8 mouse cellular contexts compared by ENCODE assay signal in the genomic region with DNA sequence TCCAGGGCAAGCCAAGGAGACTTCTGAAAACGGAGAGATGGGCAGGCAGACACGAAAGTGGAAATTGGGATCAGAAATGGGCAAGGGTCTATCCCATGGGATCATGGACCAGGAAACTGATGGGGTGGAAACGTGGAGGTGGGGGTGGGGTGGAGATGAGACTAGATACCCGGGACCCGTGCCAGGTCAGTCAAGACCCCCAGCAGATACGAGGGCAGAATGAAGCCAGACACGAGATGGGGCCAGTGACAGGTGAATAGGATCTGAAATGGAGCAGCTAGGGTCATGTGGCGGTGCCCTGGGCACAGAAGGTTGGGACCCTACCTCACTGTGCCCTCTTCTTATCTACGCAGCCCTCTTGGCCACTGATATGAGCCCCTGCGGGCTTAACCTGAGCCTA. TPM values are rescaled to one million over a fixed set of nuclear protein-coding genes. Genes with fewer than 3 reads are reported as not detected.
DNase-seq lines count a peak whose midpoint lies in the region; ATAC-seq and TF ChIP-seq lines count a peak whose summit lies in the region.

No protein-coding gene starts in this region.

- H3K27me3 ChIP-seq in lung, embryonic 14.5 days (ENCODE audit: insufficient read depth, low read length), result peaks cover 9% of the 10 kb centered on the region; the same call in 1 of the 2 replicates
- H3K27me3 ChIP-seq in forebrain, embryonic 15.5 days, result no peaks in the 10 kb centered on the region
- H3K27me3 ChIP-seq in limb, embryonic 12.5 days, result peaks cover 22% of the 10 kb centered on the region
- H3K27me3 ChIP-seq in stomach, embryonic 15.5 days (replicated peaks), result no peaks in the 10 kb centered on the region

- H3K36me3 ChIP-seq in lung, embryonic 14.5 days (ENCODE audit: insufficient read depth), result peaks cover 39% of the 10 kb centered on the region
- H3K36me3 ChIP-seq in forebrain, embryonic 15.5 days, result peaks cover 33% of the 10 kb centered on the region
- peaks cover 57% of the 10 kb centered on the region for H3K36me3 ChIP-seq in limb, embryonic 12.5 days
- peaks cover 21% of the 10 kb centered on the region for H3K36me3 ChIP-seq in stomach, embryonic 15.5 days

- no peak overlapping the region for H3K27ac ChIP-seq in lung, embryonic 14.5 days (ENCODE audit: low read depth)
- 0 out of 2 replicates have a peak overlapping the region, but pooled peaks have one; percentile 53 for H3K27ac ChIP-seq in forebrain, embryonic 15.5 days (replicated peaks)
- H3K27ac ChIP-seq in limb, embryonic 12.5 days, result no peak overlapping the region
- no peak overlapping the region; the same call in 1 of the 2 replicates for H3K27ac ChIP-seq in stomach, embryonic 15.5 days

- H3K4me2 ChIP-seq in lung, embryonic 14.5 days, result peak overlapping the region; percentile 72
- peak overlapping the region; percentile 72 for H3K4me2 ChIP-seq in forebrain, embryonic 15.5 days (replicated peaks)
- peak overlapping the region; percentile 68 for H3K4me2 ChIP-seq in limb, embryonic 12.5 days
- peak overlapping the region; percentile 75 for H3K4me2 ChIP-seq in stomach, embryonic 15.5 days

- no peak for DNase-seq in lung, embryonic 14.5 days
- no peak for DNase-seq in lung, postnatal 14 days
- DNase-seq in ovary, postnatal 36 days (ENCODE audit: low spot score), result no peak
- DNase-seq in left cerebral cortex, adult 18-20 months (ENCODE audit: low spot score in 2 of 2), result no peak

- peak overlapping the region; percentile 48; the same call in 1 of the 2 replicates for H3K9ac ChIP-seq in lung, embryonic 14.5 days
- peak overlapping the region; percentile 53; the same call in 1 of the 2 replicates for H3K9ac ChIP-seq in forebrain, embryonic 15.5 days (replicated peaks)
- peak overlapping the region; percentile 63; the same call in 1 of the 2 replicates for H3K9ac ChIP-seq in limb, embryonic 12.5 days (replicated peaks)
- no peak overlapping the region for H3K9ac ChIP-seq in stomach, embryonic 15.5 days

- no peak for ATAC-seq in lung, embryonic 14.5 days (ENCODE audit: insufficient read depth)
- no peak for ATAC-seq in forebrain, embryonic 15.5 days (replicated peaks)
- no peak for ATAC-seq in limb, embryonic 12.5 days (ENCODE audit: insufficient number of reproducible peaks, insufficient read depth, low FRiP score, low TSS enrichment, low read depth)
- no peak for ATAC-seq in stomach, embryonic 15.5 days (ENCODE audit: insufficient read depth, low FRiP score, low read depth)
- ATAC-seq in megakaryocyte, adult 5-6 weeks (ENCODE audit: poor library complexity, severe bottlenecking), result no peak

- 0 out of 2 replicates have a peak overlapping the region, but pooled peaks have one; percentile 36 for H3K4me3 ChIP-seq in lung, embryonic 14.5 days (ENCODE audit: low read depth, low read length)
- H3K4me3 ChIP-seq in forebrain, embryonic 15.5 days, result peak overlapping the region; percentile 44; the same call in 1 of the 2 replicates
- peak overlapping the region; percentile 44; the same call in 1 of the 2 replicates for H3K4me3 ChIP-seq in limb, embryonic 12.5 days (replicated peaks)
- H3K4me3 ChIP-seq in stomach, embryonic 15.5 days (replicated peaks), result peak overlapping the region; percentile 35; the same call in 1 of the 2 replicates

- no peak for TF ChIP-seq CTCF in lung, embryonic 14.5 days (IDR thresholded peaks at IDR 0.05; ENCODE audit: low read depth)

- WGBS in lung, embryonic 14.5 days, result 73% methylated on average over 10 of the region's 10 CpGs
- WGBS in forebrain, embryonic 15.5 days, result 82% methylated on average over 10 of the region's 10 CpGs
- WGBS in limb, embryonic 12.5 days, result 84% methylated on average over 10 of the region's 10 CpGs
- WGBS in stomach, embryonic 15.5 days, result 72% methylated on average over 10 of the region's 10 CpGs

- H3K4me1 ChIP-seq in lung, embryonic 14.5 days (ENCODE audit: insufficient read depth), result peaks cover 24% of the 10 kb centered on the region
- H3K4me1 ChIP-seq in forebrain, embryonic 15.5 days, result peaks cover 29% of the 10 kb centered on the region
- H3K4me1 ChIP-seq in limb, embryonic 12.5 days (replicated peaks), result peaks cover 42% of the 10 kb centered on the region
- peaks cover 54% of the 10 kb centered on the region for H3K4me1 ChIP-seq in stomach, embryonic 15.5 days

- no peaks in the 10 kb centered on the region for H3K9me3 ChIP-seq in lung, embryonic 14.5 days (ENCODE audit: low read depth, low read length)
- H3K9me3 ChIP-seq in forebrain, embryonic 15.5 days, result no peaks in the 10 kb centered on the region
- no peaks in the 10 kb centered on the region for H3K9me3 ChIP-seq in limb, embryonic 12.5 days
- H3K9me3 ChIP-seq in stomach, embryonic 15.5 days, result no peaks in the 10 kb centered on the region

RNA-seq across cellular contexts. Expression of gene Ptger1, which starts 1.0 kb away (rescaled TPM):
- 0.89 and 0.95 TPM in 2 replicates for polyA plus RNA-seq in lung, embryonic 14.5 days (2014; fragmentation: Nextera tagmentation; extraction: Ambion mirVana)
- polyA plus RNA-seq in forebrain, embryonic 15.5 days (2015; fragmentation: Nextera tagmentation; extraction: Ambion mirVana), result 0.82 and 1.2 TPM in 2 replicates
- 0.63 and 0.90 TPM in 2 replicates for polyA plus RNA-seq in limb, embryonic 12.5 days (2016; fragmentation: Nextera tagmentation; extraction: Ambion mirVana)
- polyA plus RNA-seq in stomach, embryonic 15.5 days (2015; fragmentation: Nextera tagmentation; extraction: Ambion mirVana), result 4.4 and 5.4 TPM in 2 replicates
- 0.07 TPM in 1 of 2 replicates, not detected in the other for total RNA-seq in megakaryocyte, adult 5-6 weeks (2015)
- 1.7 and 2.2 TPM in 2 replicates for total RNA-seq in megakaryocyte, adult 5-6 weeks (2017)
- total RNA-seq in left cerebral cortex, adult 18-20 months (2021), result 1 to 10 TPM; 1.2 to 1.6 TPM

RNA-seq across cellular contexts. Expression of gene Gipc1, which starts 15.0 kb away (rescaled TPM):
- 170 and 175 TPM in 2 replicates for polyA plus RNA-seq in lung, embryonic 14.5 days (2014; fragmentation: Nextera tagmentation; extraction: Ambion mirVana)
- 161 and 168 TPM in 2 replicates for polyA plus RNA-seq in forebrain, embryonic 15.5 days (2015; fragmentation: Nextera tagmentation; extraction: Ambion mirVana)
- polyA plus RNA-seq in limb, embryonic 12.5 days (2016; fragmentation: Nextera tagmentation; extraction: Ambion mirVana), result 179 and 185 TPM in 2 replicates
- 183 and 191 TPM in 2 replicates for polyA plus RNA-seq in stomach, embryonic 15.5 days (2015; fragmentation: Nextera tagmentation; extraction: Ambion mirVana)
- 15.4 and 16.4 TPM in 2 replicates for total RNA-seq in megakaryocyte, adult 5-6 weeks (2015)
- 18.9 and 25.4 TPM in 2 replicates for total RNA-seq in megakaryocyte, adult 5-6 weeks (2017)
- total RNA-seq in left cerebral cortex, adult 18-20 months (2021), result 10 to 100 TPM; 86.0 to 86.7 TPM

RNA-seq across cellular contexts. Expression of gene Pkn1, which starts 31.5 kb away (rescaled TPM):
- polyA plus RNA-seq in lung, embryonic 14.5 days (2014; fragmentation: Nextera tagmentation; extraction: Ambion mirVana), result 35.8 and 37.7 TPM in 2 replicates
- polyA plus RNA-seq in forebrain, embryonic 15.5 days (2015; fragmentation: Nextera tagmentation; extraction: Ambion mirVana), result 29.8 and 33.1 TPM in 2 replicates
- 36.8 and 37.4 TPM in 2 replicates for polyA plus RNA-seq in limb, embryonic 12.5 days (2016; fragmentation: Nextera tagmentation; extraction: Ambion mirVana)
- polyA plus RNA-seq in stomach, embryonic 15.5 days (2015; fragmentation: Nextera tagmentation; extraction: Ambion mirVana), result 29.2 and 34.8 TPM in 2 replicates
- total RNA-seq in megakaryocyte, adult 5-6 weeks (2015), result 53.3 and 55.4 TPM in 2 replicates
- 103 and 110 TPM in 2 replicates for total RNA-seq in megakaryocyte, adult 5-6 weeks (2017)
- total RNA-seq in left cerebral cortex, adult 18-20 months (2021), result 10 to 100 TPM; 53.9 to 65.2 TPM

RNA-seq across cellular contexts. Expression of gene Ddx39, which starts 47.5 kb away (rescaled TPM):
- 184 and 199 TPM in 2 replicates for polyA plus RNA-seq in lung, embryonic 14.5 days (2014; fragmentation: Nextera tagmentation; extraction: Ambion mirVana)
- 121 and 124 TPM in 2 replicates for polyA plus RNA-seq in forebrain, embryonic 15.5 days (2015; fragmentation: Nextera tagmentation; extraction: Ambion mirVana)
- 155 and 164 TPM in 2 replicates for polyA plus RNA-seq in limb, embryonic 12.5 days (2016; fragmentation: Nextera tagmentation; extraction: Ambion mirVana)
- 180 and 185 TPM in 2 replicates for polyA plus RNA-seq in stomach, embryonic 15.5 days (2015; fragmentation: Nextera tagmentation; extraction: Ambion mirVana)
- total RNA-seq in megakaryocyte, adult 5-6 weeks (2015), result 66.7 and 67.7 TPM in 2 replicates
- total RNA-seq in megakaryocyte, adult 5-6 weeks (2017), result 71.2 and 77.4 TPM in 2 replicates
- total RNA-seq in left cerebral cortex, adult 18-20 months (2021), result 10 to 100 TPM; 14.6 to 19.2 TPM

RNA-seq across cellular contexts. Expression of gene Dnajb1, which starts 59.5 kb away (rescaled TPM):
- 54.9 and 61.3 TPM in 2 replicates for polyA plus RNA-seq in lung, embryonic 14.5 days (2014; fragmentation: Nextera tagmentation; extraction: Ambion mirVana)
- 59.8 and 63.0 TPM in 2 replicates for polyA plus RNA-seq in forebrain, embryonic 15.5 days (2015; fragmentation: Nextera tagmentation; extraction: Ambion mirVana)
- 68.4 and 72.8 TPM in 2 replicates for polyA plus RNA-seq in limb, embryonic 12.5 days (2016; fragmentation: Nextera tagmentation; extraction: Ambion mirVana)
- polyA plus RNA-seq in stomach, embryonic 15.5 days (2015; fragmentation: Nextera tagmentation; extraction: Ambion mirVana), result 55.1 and 62.6 TPM in 2 replicates
- total RNA-seq in megakaryocyte, adult 5-6 weeks (2015), result 40.0 and 40.7 TPM in 2 replicates
- total RNA-seq in megakaryocyte, adult 5-6 weeks (2017), result 26.4 and 34.4 TPM in 2 replicates
- 10 to 100 TPM; 61.3 to 66.7 TPM for total RNA-seq in left cerebral cortex, adult 18-20 months (2021)
